Comparison of ENCODE assay signal across 8 mouse cellular contexts in genomic region chr9:44292490-44292889, GRCm38 (mm10). TPM values are rescaled to one million over a fixed set of nuclear protein-coding genes. Genes with fewer than 3 reads are reported as not detected.
DNase-seq lines count a peak whose midpoint lies in the region; ATAC-seq lines count a peak whose summit lies in the region.

No protein-coding gene starts in this region.

- H3K4me2 ChIP-seq in midbrain, embryonic 11.5 days, result no peak overlapping the region
- H3K4me2 ChIP-seq in midbrain, embryonic 15.5 days, result no peak overlapping the region
- H3K4me2 ChIP-seq in embryonic facial prominence, embryonic 11.5 days (ENCODE audit: low read depth, low read length), result no peak overlapping the region

- no peaks in the 10 kb centered on the region for H3K9me3 ChIP-seq in midbrain, embryonic 11.5 days (ENCODE audit: control insufficient read depth, low read length)
- no peaks in the 10 kb centered on the region for H3K9me3 ChIP-seq in midbrain, embryonic 15.5 days
- no peaks in the 10 kb centered on the region for H3K9me3 ChIP-seq in embryonic facial prominence, embryonic 11.5 days (replicated peaks; ENCODE audit: control insufficient read depth, low read length)

- peaks cover 19% of the 10 kb centered on the region for H3K36me3 ChIP-seq in midbrain, embryonic 11.5 days (ENCODE audit: control insufficient read depth, insufficient read depth, low read length)
- peaks cover 48% of the 10 kb centered on the region for H3K36me3 ChIP-seq in midbrain, embryonic 15.5 days (replicated peaks)
- H3K36me3 ChIP-seq in embryonic facial prominence, embryonic 11.5 days (replicated peaks; ENCODE audit: control insufficient read depth, insufficient read depth, low read depth, low read length), result peaks cover 13% of the 10 kb centered on the region

- no peak overlapping the region for H3K9ac ChIP-seq in midbrain, embryonic 11.5 days (ENCODE audit: low read length)
- no peak overlapping the region for H3K9ac ChIP-seq in midbrain, embryonic 15.5 days
- no peak overlapping the region for H3K9ac ChIP-seq in embryonic facial prominence, embryonic 11.5 days (replicated peaks; ENCODE audit: low read length)

- peaks cover 5% of the 10 kb centered on the region; the same call in 1 of the 2 replicates for H3K4me1 ChIP-seq in midbrain, embryonic 11.5 days (ENCODE audit: control insufficient read depth, insufficient read depth, low read length)
- H3K4me1 ChIP-seq in midbrain, embryonic 15.5 days, result peaks cover 14% of the 10 kb centered on the region
- H3K4me1 ChIP-seq in embryonic facial prominence, embryonic 11.5 days (ENCODE audit: control insufficient read depth, insufficient read depth, low read length), result no peaks in the 10 kb centered on the region; the same call in 1 of the 2 replicates

- peak; percentile 56 to 75 for DNase-seq in cerebellum, postnatal 25 days
- DNase-seq in midbrain, embryonic 11.5 days (ENCODE audit: low spot score, missing footprints), result peak; percentile 87
- peak; percentile 49 for DNase-seq in embryonic facial prominence, embryonic 11.5 days (ENCODE audit: low spot score)
- DNase-seq in lung, postnatal 36 days, result peak; percentile 84
- DNase-seq in ovary, postnatal 36 days (ENCODE audit: low spot score), result no peak
- DNase-seq in frontal cortex, postnatal 36 days (ENCODE audit: low spot score in 2 of 2), result no peak

- no peak overlapping the region for H3K27ac ChIP-seq in midbrain, embryonic 11.5 days (ENCODE audit: low read depth, low read length)
- no peak overlapping the region for H3K27ac ChIP-seq in midbrain, embryonic 15.5 days
- H3K27ac ChIP-seq in embryonic facial prominence, embryonic 11.5 days (replicated peaks; ENCODE audit: low read depth, low read length), result no peak overlapping the region

- ATAC-seq in cerebellum, adult (ENCODE audit: insufficient number of reproducible peaks, low FRiP score, low TSS enrichment), result no peak
- no peak for ATAC-seq in midbrain, embryonic 11.5 days (ENCODE audit: low FRiP score)
- ATAC-seq in midbrain, embryonic 15.5 days (replicated peaks), result no peak
- ATAC-seq in embryonic facial prominence, embryonic 11.5 days (replicated peaks; ENCODE audit: insufficient number of reproducible peaks, low FRiP score, low TSS enrichment, low read depth), result no peak

- H3K4me3 ChIP-seq in midbrain, embryonic 11.5 days (ENCODE audit: low read depth, low read length), result no peak overlapping the region
- no peak overlapping the region for H3K4me3 ChIP-seq in midbrain, embryonic 15.5 days
- no peak overlapping the region for H3K4me3 ChIP-seq in embryonic facial prominence, embryonic 11.5 days (ENCODE audit: low read depth, low read length)

- 70% methylated on average over 3 of the region's 3 CpGs for WGBS in midbrain, embryonic 11.5 days
- WGBS in midbrain, embryonic 15.5 days, result 74% methylated on average over 3 of the region's 3 CpGs
- 66% methylated on average over 3 of the region's 3 CpGs for WGBS in embryonic facial prominence, embryonic 11.5 days

- H3K27me3 ChIP-seq in midbrain, embryonic 11.5 days (ENCODE audit: control insufficient read depth, insufficient read depth, low read length), result no peaks in the 10 kb centered on the region; the same call in 1 of the 2 replicates
- H3K27me3 ChIP-seq in midbrain, embryonic 15.5 days (replicated peaks), result no peaks in the 10 kb centered on the region
- peaks cover 3% of the 10 kb centered on the region; the same call in 1 of the 2 replicates for H3K27me3 ChIP-seq in embryonic facial prominence, embryonic 11.5 days (ENCODE audit: control insufficient read depth, insufficient read depth, low read length)

RNA-seq across cellular contexts. Expression of gene Abcg4, which starts 4.1 kb away (rescaled TPM):
- 3.2 and 4.8 TPM in 2 replicates for polyA plus RNA-seq in midbrain, embryonic 11.5 days (2014; fragmentation: Nextera tagmentation; extraction: Ambion mirVana)
- polyA plus RNA-seq in midbrain, embryonic 15.5 days (2015; fragmentation: Nextera tagmentation; extraction: Ambion mirVana), result 30.4 and 31.1 TPM in 2 replicates
- polyA plus RNA-seq in embryonic facial prominence, embryonic 11.5 days (2014; fragmentation: Nextera tagmentation; extraction: Ambion mirVana), result 1.6 and 2.0 TPM in 2 replicates

RNA-seq across cellular contexts. Expression of gene Hinfp, which starts 13.0 kb away (rescaled TPM):
- polyA plus RNA-seq in midbrain, embryonic 11.5 days (2014; fragmentation: Nextera tagmentation; extraction: Ambion mirVana), result 25.6 and 28.0 TPM in 2 replicates
- 28.4 and 30.5 TPM in 2 replicates for polyA plus RNA-seq in midbrain, embryonic 15.5 days (2015; fragmentation: Nextera tagmentation; extraction: Ambion mirVana)
- 17.2 and 19.6 TPM in 2 replicates for polyA plus RNA-seq in embryonic facial prominence, embryonic 11.5 days (2014; fragmentation: Nextera tagmentation; extraction: Ambion mirVana)

RNA-seq across cellular contexts. Expression of gene Nlrx1, which starts 24.1 kb away (rescaled TPM):
- 1.9 and 3.2 TPM in 2 replicates for polyA plus RNA-seq in midbrain, embryonic 11.5 days (2014; fragmentation: Nextera tagmentation; extraction: Ambion mirVana)
- 4.8 and 5.1 TPM in 2 replicates for polyA plus RNA-seq in midbrain, embryonic 15.5 days (2015; fragmentation: Nextera tagmentation; extraction: Ambion mirVana)
- polyA plus RNA-seq in embryonic facial prominence, embryonic 11.5 days (2014; fragmentation: Nextera tagmentation; extraction: Ambion mirVana), result 2.6 TPM in 2 replicates

RNA-seq across cellular contexts. Expression of gene C2cd2l, which starts 27.6 kb away (rescaled TPM):
- polyA plus RNA-seq in midbrain, embryonic 11.5 days (2014; fragmentation: Nextera tagmentation; extraction: Ambion mirVana), result 9.8 and 10.4 TPM in 2 replicates
- 27.3 and 30.6 TPM in 2 replicates for polyA plus RNA-seq in midbrain, embryonic 15.5 days (2015; fragmentation: Nextera tagmentation; extraction: Ambion mirVana)
- polyA plus RNA-seq in embryonic facial prominence, embryonic 11.5 days (2014; fragmentation: Nextera tagmentation; extraction: Ambion mirVana), result 5.8 and 7.5 TPM in 2 replicates

RNA-seq across cellular contexts. Expression of gene Dpagt1, which starts 33.3 kb away (rescaled TPM):
- 41.8 and 48.9 TPM in 2 replicates for polyA plus RNA-seq in midbrain, embryonic 11.5 days (2014; fragmentation: Nextera tagmentation; extraction: Ambion mirVana)
- polyA plus RNA-seq in midbrain, embryonic 15.5 days (2015; fragmentation: Nextera tagmentation; extraction: Ambion mirVana), result 36.5 and 36.9 TPM in 2 replicates
- polyA plus RNA-seq in embryonic facial prominence, embryonic 11.5 days (2014; fragmentation: Nextera tagmentation; extraction: Ambion mirVana), result 51.3 and 60.6 TPM in 2 replicates

Comparison
In these comparisons a context has a peak if more than half of its experiments do, and no peak if none do; other contexts are left out.
1. DNase-seq: peak in cerebellum, postnatal 25 days (2 of 2), midbrain, embryonic 11.5 days (single experiment), embryonic facial prominence, embryonic 11.5 days (single experiment) and lung, postnatal 36 days (single experiment); none in ovary, postnatal 36 days (single experiment) and frontal cortex, postnatal 36 days (0 of 2).